Mouse (Mus musculus) cortical plate, adult 2 months (tissue): Measurements from ENCODE around the gene Zmat5. TPM values are rescaled to one million over a fixed set of nuclear protein-coding genes. Genes with fewer than 3 reads are reported as not detected.

Experiments used
- H3K27ac ChIP-seq: fragments of 200-500 bp; 2 replicates; pipeline ENCODE4 v1.5.1; 2012; ENCODE audit warnings: low read length, control low read depth, inconsistent platforms; ENCODE audit not compliant: insufficient read depth
- H3K4me1 ChIP-seq: fragments of 200-500 bp; 2 replicates; pipeline ENCODE4 v1.6.1; 2011; ENCODE audit warnings: low read length; ENCODE audit not compliant: control insufficient read depth, insufficient read depth
- H3K4me3 ChIP-seq: fragments of 200-500 bp; 2 replicates; pipeline ENCODE4 v1.5.1; 2011; ENCODE audit warnings: mild to moderate bottlenecking, low read length, control low read depth; ENCODE audit not compliant: insufficient read depth
- CTCF ChIP-seq: fragments of 200-500 bp; IDR thresholded peaks from 2 replicates; pipeline ENCODE4 v1.5.1; 2011; ENCODE audit warnings: mild to moderate bottlenecking, control low read depth, low read length; ENCODE audit not compliant: insufficient read depth; ENCODE audit errors: extremely low read depth
- POLR2A ChIP-seq: fragments of 200-500 bp; IDR thresholded peaks from 2 replicates; pipeline ENCODE4 v1.6.1; 2011; ENCODE audit warnings: mild to moderate bottlenecking, low read length, control low read depth; ENCODE audit not compliant: insufficient read depth; ENCODE audit errors: extremely low read depth
- polyA plus RNA-seq: library from polyadenylated mRNA; depleted of rRNA; stranded (reverse); fragments of >200 nt; gene quantifications from 2 replicates; pipeline ENCODE4 v1.2.3, GENCODE M21; 2012

Gene Zmat5
- polyA plus RNA-seq, 1 experiment, result 52.6 TPM

DNA sequence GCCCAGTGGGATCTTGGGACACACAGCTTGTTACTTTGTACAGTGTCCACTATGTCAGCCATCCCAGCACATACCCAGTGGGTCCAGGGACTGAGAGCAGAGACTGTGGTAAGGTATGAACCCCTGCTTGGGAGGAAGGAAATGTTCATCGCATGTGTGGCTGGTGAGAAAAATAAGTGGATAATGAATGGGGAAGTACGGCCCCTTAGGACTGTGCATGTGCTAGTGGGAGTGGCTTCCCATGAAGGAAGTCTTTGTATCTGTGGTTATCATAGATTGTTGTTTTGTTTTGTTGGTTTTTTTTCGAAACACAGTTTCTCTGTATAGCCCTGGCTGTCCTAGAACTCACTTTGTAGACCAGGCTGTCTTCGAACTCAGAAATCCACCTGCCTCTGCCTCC, 10.2 kb downstream of the Zmat5 start:
- Histone ChIP-seq H3K27ac (no peak overlapping the region), H3K4me3 (no peak overlapping the region), H3K4me1 (peaks cover 1% of the 10 kb centered on the region)
- no peak for TF ChIP-seq POLR2A
- TF ChIP-seq CTCF, result no peak

DNA sequence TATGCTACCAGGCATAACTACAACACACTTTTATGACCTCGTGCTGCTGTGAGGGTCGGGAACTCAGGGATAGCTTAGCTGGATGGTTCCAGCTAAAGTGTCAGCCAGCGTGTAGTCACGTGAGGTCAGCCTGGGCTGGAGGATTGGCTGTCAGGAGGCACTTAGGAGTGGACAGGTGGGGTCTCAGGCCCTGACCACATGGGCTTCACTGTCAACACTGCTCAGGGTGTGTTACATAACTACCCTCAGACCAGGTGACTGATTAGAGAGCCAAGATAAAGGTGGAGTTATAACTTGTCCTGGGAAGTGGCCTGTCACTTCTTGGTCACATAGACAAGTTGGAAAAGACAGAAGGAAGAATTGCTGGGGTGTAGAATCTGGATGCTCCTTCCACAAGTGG, 11.1 kb downstream of the Zmat5 start:
- Histone ChIP-seq H3K4me3 (no peak overlapping the region), H3K4me1 (peaks cover 1% of the 10 kb centered on the region), H3K27ac (no peak overlapping the region)
- TF ChIP-seq CTCF, result no peak

DNA sequence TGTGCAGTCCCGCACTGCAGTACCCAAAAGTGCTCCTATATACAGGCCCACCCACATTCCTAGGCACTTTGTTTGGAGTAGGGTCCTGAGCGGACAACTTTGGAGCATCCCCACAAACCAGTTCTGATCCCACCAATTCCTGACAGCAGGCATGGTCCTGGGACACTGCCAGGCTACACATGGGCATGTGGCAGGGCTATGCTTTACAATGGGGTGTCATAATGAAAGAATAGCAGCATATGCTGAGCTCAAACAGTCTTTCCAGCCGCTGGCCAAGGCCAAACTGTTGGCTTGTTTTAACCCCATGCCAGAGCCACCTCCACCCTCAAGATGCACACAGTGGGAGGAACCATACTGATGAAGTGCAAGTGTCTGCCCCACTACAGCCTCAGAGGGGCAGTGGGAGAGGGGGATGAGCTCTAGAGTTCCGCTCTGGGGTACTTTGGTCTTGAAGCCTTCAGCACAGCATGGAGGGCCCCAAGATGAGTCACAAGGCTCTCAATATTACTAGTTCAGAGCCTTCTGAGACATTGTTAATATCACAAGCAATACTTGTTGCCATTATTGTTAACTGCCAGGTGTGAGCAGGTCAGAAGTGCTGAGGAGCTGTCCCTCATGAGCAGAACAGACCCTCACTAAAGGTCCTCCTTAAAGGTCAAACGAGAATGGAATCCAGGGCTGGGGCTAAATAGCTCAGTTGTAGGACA, 12.2 kb downstream of the Zmat5 start:
- Histone ChIP-seq H3K27ac (no peak overlapping the region), H3K4me3 (no peak overlapping the region), H3K4me1 (peaks cover 4% of the 10 kb centered on the region)
- no peak for TF ChIP-seq CTCF
- no peak for TF ChIP-seq POLR2A

DNA sequence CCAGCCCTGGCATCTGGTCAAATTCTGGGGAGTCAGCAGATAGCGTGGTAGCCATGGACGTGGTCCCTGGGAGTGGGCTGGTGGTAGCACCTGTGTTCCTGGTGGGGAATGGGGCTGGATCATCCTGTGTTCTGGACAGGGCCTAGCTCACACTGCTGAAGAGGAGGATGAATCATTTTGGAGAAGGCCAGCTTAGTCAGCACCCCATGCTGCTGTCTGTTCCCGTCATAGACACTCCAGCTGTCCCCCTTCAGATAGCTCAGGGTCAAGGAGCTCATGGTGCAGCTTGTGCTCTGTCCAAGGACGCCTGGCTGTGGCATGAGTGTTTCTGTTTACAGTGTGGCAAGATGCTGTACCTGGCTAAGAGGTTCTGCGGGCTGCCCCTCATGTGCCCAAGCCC, 14.1 kb downstream of the Zmat5 start:
- TF ChIP-seq POLR2A, result no peak
- no peak for TF ChIP-seq CTCF
- Histone ChIP-seq H3K27ac (no peak overlapping the region), H3K4me1 (peaks cover 4% of the 10 kb centered on the region), H3K4me3 (no peak overlapping the region)

DNA sequence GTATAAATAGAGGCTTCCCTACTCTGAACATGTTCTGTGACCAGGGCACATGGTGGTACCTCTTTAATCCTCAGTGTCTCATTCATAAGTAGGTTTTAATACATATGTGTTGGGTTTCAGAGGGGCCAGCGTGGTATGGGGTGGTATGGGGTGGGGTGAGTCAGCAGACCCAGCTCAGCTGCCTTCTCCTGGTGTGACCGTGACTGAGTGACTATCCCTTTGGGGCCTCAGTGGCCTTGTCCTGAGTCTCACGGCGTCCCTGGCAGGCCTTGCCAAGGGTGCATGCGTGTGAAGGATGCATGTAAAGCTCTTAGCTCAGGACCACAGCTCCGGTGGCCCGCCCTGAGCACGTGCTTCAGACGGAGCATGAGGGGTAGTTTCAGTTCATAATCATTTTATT, 15.5 kb downstream of the Zmat5 start:
- H3K4me1 ChIP-seq, result peaks cover 4% of the 10 kb centered on the region
- no peak overlapping the region for H3K27ac ChIP-seq
- TF ChIP-seq CTCF, result no peak
- TF ChIP-seq POLR2A, result no peak
- H3K4me3 ChIP-seq, result no peak overlapping the region

DNA sequence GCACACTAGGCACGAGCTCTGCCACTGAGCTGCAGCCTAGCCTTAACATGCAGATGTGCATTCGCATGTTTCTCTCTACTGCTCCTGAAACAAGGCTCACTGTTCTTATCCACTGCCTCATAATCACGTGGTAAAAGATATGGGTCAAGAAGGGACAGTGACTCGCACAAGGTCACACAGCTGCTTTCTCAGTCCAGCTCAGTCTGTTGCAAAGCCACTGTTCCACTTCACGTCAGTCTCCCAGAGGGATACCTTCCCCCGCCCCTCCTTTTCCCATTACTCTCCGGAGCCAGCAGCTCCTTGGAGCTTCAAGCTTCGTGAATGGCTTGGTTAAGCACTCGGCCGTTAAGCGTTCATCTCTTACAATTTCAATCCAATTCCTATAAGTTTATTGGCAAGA, 15.9 kb downstream of the Zmat5 start:
- Histone ChIP-seq H3K27ac (no peak overlapping the region), H3K4me1 (peaks cover 4% of the 10 kb centered on the region), H3K4me3 (no peak overlapping the region)
- TF ChIP-seq POLR2A, result no peak
- TF ChIP-seq CTCF, result no peak

DNA sequence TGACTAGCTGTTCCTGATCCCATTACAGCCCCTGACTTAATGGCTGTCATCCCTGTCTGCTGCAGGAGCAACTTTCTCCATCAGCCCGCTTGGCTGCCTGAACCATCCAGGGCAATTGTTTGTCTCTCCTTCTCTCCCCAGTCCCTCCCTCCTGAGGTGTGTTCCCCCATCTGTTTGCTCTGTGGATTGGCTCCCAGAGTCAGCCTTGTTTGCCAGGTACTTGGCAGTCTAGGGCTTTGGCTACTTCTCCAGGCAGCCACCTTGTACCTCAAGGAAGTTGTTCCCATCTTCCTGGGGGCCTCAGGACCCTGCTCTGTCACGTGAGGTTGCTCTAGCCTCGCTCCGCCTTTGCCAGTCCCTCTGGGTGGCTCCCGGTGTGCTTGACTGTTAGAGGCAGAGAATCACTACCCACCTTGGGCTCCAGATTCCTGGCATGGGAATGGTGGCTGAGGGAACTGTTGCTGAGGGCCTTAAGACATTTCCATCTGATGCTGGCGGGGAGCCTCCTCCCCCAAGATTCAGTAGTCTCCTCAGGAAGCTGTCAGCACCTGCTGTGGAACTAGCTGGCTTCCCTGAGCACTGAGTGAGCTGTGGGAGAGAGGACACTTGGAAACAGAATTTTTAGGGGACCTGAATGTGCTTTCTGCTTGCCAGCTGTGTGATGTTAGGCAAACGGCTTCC, 16.6 kb downstream of the Zmat5 start:
- Histone ChIP-seq H3K4me1 (peaks cover 4% of the 10 kb centered on the region), H3K4me3 (no peak overlapping the region), H3K27ac (no peak overlapping the region)
- TF ChIP-seq CTCF (no peak), POLR2A (no peak)

DNA sequence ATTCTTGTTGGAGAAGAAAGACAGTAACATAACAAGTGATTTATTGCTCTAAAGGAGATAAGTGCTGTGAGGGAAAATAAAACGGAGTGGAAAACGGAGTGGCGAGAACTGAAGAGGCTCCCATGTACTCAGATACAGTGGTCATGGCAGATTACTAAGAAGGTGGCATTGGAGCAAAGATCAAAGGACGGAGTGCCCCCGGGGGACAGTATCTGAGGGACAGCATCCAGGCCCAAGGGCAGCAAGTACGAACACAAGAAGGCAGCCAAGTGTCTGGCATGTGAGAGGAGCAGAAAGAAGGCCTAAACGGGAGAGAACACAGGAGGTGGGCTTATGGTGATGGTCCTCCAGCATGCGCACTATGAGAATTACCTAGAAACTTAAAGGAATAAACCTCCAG, 17.2 kb downstream of the Zmat5 start:
- TF ChIP-seq POLR2A (no peak), CTCF (no peak)
- H3K27ac ChIP-seq, result no peak overlapping the region
- peaks cover 4% of the 10 kb centered on the region for H3K4me1 ChIP-seq
- H3K4me3 ChIP-seq, result no peak overlapping the region

DNA sequence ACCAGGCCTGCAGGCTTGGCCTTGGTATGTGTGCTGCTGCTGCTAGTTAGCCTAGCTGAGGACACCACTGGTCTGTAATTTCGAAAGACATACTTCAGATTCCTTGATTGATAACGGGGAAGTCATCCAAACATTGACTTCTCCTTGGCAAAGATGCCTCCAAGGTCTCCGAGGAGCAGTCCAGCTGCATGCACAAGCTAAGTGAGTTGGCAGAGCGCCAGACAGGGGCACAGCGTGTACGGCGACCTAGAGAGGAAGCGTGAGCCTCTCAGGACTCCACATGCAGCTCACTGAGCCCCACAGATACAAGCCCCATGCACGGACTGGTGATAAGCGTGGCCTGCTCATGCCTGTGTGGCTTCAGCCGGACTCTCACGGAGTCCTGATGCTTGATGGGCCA, 25.1 kb downstream of the Zmat5 start:
- no peak overlapping the region for H3K27ac ChIP-seq
- no peak for TF ChIP-seq CTCF
- TF ChIP-seq POLR2A, result no peak
- H3K4me3 ChIP-seq, result no peak overlapping the region
- no peaks in the 10 kb centered on the region for H3K4me1 ChIP-seq

DNA sequence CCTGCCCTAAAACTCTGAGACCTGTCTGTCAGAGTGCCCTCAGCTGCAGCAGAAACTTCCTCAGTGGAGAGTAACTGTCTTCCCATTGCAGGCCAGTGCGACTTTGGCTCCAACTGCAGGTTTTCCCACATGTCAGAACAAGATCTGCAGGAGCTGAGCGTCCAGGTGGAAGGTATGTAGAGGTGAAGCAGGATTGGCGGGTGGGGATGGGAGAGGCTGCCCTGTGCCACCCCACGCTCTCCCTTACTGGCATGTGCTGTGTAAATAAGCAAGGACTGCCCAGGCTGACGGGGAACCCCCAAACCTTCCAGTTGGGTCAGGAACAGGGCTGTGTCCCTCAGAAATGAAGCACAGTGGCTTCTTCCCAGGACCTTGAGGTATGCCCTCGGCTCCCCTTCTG, 25.6 kb downstream of the Zmat5 start:
- H3K27ac ChIP-seq, result no peak overlapping the region
- TF ChIP-seq CTCF, result no peak
- TF ChIP-seq POLR2A, result no peak
- no peak overlapping the region for H3K4me3 ChIP-seq
- no peaks in the 10 kb centered on the region for H3K4me1 ChIP-seq
